Mouse (Mus musculus) monocyte, adult 59 days (primary cell): ENCODE results near the gene Fam98a. TPM values are rescaled to one million over a fixed set of nuclear protein-coding genes. Genes with fewer than 3 reads are reported as not detected.

ENCODE experiments used
- total RNA-seq, 2 experiments: library from RNA; stranded (reverse); gene quantifications; one replicate each; pipeline ENCODE4 v1.2.4; 2023

Gene Fam98a
- 10 to 100 TPM; 12.1 to 15.1 TPM for total RNA-seq

DNA sequence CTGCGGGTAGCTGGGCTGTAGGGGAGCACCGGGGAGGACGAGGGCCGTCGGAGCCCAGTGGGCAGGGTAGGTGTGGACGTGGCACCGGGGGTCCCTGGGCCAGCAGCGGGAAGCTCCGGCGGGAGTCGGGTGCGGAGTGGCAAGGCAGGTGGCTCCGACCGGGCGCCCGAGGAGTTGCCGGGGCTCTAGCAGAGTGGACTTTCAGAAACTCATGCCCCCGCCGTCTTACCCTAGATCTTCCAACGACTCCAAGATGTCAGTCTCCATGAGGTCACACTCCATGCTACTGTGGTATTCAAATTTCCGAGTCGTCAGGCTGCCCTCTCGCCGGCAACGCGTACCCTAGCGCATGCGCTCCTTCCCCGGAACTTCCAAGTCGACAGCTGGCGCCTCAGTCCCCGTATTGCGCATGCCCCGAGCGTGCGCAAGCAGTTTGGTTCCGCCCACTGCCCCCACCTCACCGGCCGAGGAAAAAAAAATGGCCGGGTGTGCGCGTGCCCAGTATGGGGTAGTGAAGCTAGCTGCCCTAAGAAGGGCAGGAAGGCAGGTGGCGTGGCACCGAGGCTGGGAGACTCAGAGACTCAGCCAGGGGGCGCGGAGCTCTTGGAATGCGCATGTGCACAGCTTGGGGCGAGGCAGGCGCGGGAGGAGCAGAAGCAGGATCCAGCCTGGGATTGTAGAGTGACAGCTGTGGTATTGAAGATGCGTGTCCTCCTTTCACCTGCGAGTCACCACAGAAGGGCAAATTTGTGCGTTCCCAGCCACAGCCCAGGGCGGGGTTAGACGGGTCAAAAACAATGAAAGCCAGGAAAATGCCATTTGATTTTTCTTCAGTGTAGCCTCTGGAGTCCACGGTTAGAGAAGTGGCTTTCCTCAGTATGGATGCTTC lies at the start of gene Fam98a:
TSS of gene Fam98a (minus strand) at position 435 of the 889 bp plus-strand sequence.

Other genes starting within 250 kb of the Fam98a start
- 1 to 10 TPM; 1.7 to 3.9 TPM for gene Rasgrp3, start 116.0 kb downstream of the Fam98a start, total RNA-seq